Mouse (Mus musculus) inflammation-experienced regulatory T-cells, adult 6 months (primary cell): ENCODE results near the gene Wsb1. TPM values are rescaled to one million over a fixed set of nuclear protein-coding genes. Genes with fewer than 3 reads are reported as not detected.
"Not testable (repeated sequence)": the region's sequence is repeated elsewhere in the genome, so short reads cannot be mapped to it uniquely, and the experiment has no call there.

Experiments used
- ATAC-seq: one replicate; pipeline ENCODE4 v1.8.0; 2017
- polyA plus RNA-seq, 3 experiments: library from polyadenylated mRNA; unstranded; fragments of 100-300 nt; shearing (Covaris generic); gene quantifications; one replicate each; pipeline ENCODE4 v1.2.1; 2017

Gene Wsb1
- polyA plus RNA-seq, 3 experiments from 2014 or later = 76.6 to 101 (median 89.4) TPM

DNA sequence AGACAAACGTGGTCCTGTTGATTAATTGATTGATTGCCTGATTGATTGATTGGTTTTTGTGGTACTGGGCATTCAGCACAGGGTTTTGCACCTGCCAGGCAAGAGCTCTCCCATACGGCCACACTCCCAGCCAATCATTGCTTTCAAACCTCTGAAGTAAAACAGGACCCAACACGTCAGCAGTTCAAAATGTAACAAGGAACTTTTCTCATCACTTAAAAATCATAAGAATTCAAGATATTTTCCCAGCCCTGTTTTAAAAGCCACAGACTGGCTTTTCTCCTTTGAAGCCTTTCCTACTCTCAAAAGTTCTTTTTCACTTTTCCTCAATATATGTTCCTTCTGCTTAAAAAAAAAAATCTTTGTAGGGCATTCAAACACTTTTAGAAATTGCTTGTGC, 9.9 kb upstream of the Wsb1 start:
- no peak for ATAC-seq

DNA sequence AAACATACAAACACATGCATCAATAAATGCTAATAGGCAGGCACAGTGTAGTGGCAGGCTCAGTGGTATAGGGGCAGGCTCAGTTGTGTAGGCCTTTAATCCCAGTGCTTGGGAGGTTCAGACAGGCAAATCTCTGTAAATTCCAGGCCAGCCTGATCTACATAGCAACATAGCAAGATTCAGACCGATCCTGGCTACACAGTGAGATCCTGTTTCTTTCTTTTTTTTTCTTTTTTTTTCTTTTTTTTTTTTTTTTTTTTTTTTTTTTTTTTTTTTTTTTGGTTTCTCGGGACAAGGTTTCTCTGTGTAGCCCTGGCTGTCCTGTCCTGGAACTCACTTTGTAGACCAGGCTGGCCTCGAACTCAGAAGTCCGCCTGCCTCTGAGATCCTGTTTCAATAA, 5.7 kb upstream of the Wsb1 start:
- not testable (repeated sequence) for ATAC-seq

DNA sequence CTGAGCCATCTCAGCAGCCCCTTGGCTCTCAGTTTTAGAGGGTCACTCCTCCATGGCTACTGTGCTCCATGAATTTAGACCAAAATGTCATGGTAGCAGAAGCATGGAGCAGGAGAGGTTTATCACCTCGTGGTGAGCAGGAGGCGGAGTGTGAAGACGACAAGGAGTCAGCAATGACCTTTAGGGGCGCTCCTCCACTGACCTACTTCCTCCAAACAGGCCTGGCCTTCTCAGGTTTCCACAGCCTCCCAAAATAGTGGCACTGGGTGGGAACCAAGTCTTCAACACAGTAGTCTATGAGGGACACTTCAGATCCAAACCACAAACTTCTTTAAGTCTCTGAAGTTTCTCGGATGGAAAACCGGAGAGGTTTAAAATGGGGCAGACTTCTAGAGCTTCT, 4.3 kb upstream of the Wsb1 start:
- no peak for ATAC-seq

DNA sequence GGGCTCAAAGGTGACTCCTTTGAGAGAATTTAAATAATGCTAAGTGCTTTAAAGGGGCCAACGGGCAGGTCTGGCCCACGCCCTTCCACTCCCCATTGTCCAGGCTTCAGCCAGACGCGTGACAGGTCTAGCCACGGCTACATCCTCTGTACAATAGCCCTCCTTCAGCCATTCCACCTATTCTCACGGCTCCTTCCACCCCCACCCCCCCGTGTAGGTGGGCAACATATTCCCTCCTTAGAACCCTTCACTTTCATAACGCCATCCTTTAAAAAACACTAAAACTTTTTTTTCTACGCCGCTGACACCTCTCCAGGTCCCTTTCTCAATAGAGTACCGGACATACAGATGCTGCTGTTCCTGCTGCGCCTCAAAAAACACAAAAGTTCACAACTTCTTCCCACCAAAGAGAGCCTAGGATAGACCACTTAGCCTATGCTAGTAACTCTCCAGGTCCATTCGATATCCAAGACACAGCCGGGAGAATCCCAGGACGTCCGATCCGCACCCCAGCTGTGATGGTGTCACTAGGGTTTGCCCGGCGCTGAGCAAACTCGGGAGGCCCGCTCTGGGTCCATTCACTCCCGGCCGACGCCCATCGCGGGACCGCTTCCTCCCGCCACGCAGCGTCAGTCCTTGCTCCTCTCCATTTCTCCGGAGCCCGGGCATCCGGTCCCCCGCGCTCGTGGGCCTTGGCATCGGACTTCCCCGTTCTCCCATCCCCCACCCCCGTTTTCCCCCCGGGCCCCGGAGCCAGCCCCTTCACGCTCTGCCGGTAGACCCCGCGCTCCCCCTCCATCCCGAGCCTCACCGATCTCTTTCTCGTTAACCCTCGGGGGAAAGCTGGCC, 705 bp downstream of the Wsb1 start:
- peak; percentile 23 for ATAC-seq

DNA sequence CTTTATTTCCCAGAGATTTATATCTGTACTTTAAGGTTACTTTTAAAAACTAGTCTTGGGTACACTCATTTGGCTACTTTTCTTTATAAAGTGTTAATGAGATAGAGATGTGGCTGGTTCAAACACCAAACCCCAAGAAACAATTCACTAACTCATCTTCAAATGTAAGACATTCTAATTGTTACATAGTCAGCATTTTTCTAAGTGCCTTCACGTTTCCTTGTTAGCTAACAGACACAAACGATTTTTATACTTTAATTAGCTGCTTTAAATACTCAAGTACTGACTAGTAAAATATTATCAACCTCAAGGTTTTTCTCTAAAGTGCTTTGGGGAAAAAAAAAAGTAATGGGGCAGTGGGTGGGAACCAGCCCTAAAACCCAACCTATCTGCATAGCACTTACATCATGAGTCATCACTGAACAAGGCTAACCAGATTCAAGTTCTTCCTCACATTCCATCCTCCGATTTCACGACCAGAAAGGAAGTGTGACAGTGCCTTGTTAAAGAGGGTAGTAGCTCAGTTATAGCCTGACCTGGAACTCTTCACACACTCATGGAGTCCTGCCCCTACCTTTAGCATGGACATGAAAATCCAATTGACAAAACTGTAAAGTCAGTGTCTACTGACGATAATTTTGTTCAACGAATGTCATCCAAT, 1.5 kb downstream of the Wsb1 start:
- peak; percentile 37 for ATAC-seq

DNA sequence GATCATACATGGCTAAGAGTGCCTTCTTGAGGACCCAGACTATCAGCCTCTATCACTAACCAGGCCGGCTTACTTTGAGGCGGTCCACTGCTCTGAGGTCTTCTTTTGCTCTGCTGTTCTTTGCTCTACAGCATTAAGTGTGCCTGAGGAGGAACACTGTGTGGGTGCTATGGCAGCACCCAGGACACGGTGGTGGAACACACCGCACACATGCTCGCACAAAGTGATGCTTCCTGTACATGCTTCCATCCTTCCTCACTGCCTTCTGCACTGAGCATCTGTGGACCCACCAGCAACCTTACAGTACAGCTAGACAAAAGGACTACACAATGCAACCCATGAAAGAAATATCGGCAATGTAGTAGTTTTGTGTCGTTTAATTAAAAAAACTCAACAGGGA, 15.4 kb downstream of the Wsb1 start:
- no peak for ATAC-seq

DNA sequence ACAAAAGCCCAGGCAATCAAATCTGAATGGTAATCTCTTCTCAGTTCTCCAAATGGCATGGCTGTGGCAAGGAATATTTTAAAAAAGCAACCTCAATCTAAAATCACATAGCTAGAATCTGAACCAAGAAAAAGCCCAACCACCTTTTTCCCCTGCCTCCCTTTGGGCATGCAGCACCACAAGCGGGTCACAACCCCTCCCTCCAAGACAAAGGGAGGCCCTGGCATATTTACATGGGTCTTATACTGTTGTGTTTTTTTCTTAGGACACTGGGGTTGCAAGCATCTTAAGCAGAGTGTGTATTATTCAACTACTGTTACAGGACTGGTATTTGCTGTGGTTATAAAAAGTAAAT, 16.1 kb downstream of the Wsb1 start:
- ATAC-seq = no peak

DNA sequence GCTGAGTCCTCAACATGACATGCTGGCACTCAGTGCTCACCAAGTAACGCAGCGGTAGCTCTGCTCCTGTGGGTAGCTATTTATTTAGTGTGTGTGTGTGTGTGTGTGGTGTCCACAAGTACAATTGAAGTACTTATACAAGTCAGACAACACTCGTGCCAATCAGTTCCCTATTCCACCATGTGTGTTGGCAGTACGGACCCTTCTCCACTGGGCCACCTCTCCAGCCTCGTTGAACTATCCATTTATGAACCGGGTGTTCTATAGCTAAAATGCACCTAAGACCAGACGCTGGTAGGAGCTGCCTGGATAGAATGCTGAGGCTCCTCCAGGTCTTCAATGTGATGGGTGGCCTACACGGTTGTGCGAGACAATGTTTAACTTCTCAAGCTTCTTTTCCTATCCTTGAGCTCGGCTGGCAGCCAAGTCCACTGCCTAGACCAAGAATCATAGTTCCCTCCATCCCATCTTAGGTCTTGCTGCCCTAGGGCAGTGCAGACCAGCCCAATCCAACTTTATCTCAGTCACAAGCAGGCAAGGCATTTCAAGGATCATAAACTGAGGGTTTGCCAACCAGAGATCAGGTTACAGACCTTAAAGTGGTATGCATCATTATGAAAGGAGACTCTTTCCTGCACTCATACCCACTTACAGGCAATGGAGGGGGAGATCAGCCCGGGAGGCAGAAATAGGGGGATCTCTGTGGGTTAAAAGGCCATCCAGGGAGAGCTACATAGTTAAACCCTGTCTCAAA, 16.6 kb downstream of the Wsb1 start:
- no peak for ATAC-seq

DNA sequence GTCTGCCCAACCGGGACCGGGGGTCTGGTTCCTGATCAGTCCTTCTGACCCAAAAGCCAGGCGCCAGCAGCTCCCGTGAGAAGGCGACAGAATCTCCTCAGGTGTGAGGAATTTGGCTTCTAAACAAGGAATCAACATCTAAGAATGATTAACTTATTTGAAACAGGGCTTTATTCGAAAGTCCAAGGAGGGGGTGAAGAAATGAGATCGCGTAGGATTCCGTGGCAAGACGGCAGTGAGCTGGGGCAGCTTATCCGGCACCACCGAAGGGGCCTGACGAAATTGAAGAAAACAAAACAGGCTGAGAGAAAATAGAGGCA, 24.3 kb downstream of the Wsb1 start:
- no peak for ATAC-seq

DNA sequence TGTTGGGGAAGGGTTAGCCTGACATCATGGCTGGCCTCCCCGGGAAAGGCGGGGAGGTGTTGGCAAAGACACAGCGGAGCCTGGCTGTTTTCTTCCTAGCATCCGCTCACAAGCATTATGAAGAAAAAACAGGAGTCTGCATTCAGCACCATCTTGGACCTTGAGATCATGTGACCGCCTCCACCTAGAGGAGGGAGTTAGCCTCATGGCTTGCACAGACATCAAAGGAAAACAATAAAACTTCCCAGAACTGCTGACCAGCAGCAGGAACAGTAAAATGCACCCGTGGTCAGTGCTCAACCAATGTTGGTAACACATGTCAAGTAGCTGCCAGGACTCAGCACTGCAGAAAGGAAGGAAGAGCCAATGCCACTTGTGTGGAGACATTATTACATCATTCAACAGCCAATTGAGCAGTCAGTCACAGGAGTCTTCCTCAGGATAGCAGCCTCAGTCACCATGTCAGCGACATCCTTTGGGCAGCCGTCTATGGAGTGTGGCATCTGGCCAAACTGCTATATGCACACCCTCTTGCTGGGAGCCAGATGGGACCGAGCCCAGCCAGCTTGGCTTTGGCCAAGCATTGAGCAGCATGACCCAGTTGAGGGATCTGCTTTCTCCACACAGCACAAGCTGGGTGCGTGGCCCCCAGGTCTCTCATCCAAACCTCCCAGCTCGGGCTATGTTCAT, 24.8 kb downstream of the Wsb1 start:
- ATAC-seq = no peak

DNA sequence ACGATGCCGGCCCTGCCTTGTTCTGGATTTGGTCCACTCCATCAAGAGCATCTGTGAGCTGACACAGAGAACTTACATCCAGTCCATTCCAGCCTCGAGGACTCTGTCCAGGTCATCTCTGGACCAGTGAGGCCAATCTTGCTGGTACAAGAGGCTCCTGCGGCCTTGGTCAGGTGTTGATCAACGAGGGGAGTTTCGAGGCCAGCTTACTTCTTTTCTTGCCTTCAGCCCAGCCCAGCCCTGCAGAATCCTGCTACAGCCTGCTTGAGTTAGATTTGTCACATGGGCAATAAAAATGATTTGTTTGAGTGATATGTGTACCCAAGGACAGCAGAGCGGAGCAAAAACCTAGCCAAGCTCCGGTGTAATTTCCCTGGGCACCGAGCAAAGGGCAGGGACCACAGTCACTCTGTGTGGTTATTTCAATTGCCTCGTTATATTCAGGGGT, 25.4 kb downstream of the Wsb1 start:
- no peak for ATAC-seq

DNA sequence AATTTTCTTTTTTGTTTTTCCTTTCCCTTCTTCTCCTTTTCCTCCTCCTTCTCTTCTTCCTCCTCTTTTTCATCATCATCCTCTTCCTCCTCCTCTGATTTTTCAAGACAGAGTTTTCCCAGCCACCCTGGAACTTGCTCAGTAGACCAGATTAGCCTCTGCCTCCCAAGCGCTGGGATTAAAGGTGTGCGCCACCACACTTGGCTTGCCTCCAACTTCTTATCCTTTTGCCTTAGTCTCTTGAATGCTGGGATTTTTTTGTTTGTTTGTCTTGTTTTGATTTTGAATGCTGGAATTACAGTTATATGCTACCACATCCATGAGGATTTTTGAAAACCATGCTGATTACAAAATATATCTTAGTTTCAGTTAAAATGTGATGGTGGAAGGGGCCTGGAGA, 26.4 kb downstream of the Wsb1 start:
- no peak for ATAC-seq

DNA sequence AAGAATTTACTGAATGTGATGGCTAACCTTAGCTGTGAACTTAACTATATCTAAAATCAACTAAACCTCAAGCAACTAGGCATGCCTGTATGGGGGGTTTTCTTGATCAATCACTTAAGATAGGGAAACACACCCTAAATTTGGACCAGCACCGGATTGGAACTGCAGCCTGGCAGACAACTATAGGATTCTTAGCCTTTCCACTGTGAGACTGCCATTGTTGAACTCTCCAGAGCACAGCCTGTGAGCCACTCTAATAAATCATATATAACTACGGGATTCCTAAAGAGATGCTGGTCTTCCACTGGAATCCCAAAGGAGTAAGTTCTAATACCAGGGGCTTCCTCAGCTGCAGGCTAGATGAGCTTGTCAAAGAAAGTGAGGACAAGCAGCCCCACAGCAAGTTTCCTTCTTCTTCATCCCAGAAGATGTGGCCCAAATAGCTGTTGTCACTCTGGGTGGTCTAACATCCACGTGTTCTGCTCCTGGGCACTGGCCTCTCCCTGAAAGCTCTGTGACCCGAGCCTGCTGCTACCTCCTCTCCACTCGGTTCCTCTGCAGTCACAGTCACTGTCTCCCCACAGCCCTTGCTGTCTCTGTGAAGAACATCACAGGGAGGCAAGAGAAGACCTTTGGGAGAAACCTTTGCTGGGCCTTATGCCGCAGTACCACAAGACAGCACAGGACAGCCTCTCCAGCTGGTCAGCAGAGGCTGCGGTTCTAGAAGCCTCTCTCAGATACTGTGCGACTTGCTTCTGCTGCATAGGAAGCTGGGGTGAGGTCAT, 28.9 kb downstream of the Wsb1 start:
- no peak for ATAC-seq

DNA sequence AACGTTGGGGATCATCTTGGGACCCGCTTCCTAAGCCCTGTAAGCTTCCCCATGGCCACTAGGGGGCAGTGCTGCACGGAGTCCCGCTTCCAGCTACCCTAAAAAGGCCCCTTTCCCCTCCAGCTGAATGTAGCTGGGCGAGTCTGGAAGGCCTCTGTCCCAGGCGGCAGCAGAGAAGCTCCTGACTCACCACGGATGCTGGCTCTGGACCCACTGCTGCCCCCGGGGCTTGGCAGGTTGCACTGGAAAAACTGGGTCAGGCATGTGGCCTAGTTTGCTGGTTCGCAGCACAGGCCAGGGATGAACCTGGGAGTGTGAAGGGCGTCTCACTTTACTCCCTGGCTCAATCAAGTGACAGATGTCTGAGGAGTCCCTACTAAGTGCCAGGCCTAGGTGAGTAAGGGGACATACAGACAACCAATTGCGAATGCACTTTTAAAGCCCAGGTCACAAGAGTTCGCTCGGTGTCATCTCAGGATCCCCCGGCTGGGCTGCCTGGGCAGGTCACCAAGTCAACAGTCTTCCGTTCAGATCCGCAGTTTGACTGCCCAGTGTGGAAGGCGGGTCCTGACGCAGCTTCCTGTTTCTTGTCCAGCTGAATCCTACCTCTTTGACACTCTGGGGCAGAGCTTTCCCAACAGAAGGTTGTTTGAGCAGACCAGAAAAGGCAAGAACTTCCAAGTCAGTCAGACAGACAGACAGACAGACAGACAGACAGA, 29.8 kb downstream of the Wsb1 start:
- no peak for ATAC-seq

DNA sequence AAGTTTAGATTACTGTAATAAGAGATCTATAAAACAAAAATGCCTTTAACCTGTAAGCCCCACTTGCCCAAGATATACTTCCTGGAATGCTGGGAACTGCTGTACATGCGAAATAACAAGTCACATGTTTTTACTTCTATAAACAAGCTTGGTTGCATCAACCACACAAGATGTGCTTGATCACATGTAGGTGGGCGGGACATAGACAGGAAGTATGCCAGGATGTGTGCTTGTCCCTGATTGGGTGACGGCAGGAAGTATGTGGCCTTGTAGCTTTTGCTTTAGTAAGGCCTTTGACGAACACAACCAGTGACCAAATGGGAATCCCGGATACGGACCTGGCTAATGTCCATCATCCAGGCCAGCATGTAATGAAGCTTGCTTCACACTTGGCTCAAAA, 31.1 kb downstream of the Wsb1 start:
- no peak for ATAC-seq

DNA sequence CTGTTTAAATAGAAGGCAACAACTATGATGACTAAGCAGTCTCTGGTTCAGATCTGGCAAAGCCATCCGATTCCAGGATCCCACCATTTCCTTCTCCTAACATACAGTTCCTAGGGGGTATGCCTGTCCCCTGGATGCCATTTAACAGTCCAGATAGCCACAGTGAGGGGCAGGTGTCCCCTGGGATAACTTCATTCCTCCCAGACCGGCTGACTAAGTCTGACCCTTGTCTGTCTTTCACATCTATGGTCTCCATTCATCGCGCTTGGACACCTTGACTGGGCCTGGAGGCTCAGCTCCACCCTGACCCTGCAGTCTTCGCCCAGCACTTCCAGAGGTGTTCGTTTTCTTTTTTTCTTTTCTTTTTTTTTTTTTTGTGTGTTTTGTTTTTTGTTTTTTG, 31.8 kb downstream of the Wsb1 start:
- ATAC-seq = no peak

DNA sequence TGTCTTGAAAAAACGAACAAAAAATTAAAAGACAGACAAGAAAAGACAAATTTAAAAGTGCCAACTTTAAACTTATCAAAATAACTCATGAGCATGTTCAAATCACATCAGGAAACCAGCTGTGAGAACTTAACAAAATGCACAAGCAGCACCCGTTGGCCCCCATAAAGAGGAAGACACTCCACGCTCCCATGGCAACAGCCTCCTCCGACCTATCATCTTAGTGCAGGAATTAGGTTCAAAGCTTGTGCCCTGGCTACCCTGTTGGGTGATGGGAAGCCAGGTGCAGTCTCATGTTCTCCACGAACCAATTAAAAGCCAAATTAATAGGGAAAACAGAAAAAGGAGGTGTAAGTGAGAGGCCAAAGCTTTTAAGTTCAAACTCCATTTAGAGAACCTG, 32.8 kb downstream of the Wsb1 start:
- ATAC-seq = no peak

DNA sequence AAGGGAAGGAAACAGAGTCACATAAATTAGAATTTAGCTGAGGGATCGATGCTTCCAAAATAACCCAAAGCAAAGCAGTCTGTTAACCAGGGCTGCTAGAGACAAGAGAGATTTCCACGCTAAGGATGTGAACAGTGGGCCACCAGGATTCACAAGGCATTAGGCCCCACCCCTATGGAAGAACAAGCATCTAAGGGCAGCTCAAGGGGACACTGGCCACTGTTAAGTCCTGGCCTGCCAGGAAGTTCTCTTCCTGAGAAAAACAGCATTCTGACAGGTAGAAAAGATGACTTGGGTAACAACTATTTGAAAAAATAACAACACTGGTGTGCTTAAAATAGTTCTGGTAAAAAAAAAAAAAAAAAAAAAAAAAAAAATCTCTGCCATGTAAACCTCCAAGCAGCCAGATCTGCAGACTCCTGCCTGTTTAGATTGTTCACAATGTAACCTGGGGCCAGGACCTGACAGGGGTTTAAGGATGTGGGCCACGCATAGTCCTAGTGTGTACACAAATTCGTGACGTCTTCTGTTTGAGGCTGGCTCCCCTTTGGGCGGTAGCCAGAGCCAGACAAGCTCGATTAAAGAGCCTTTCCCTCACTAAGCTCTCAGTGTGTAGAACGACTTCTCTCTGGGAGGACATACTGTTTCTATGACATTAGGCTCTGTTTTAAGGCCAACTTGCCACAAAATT, 35.4 kb downstream of the Wsb1 start:
- no peak for ATAC-seq

DNA sequence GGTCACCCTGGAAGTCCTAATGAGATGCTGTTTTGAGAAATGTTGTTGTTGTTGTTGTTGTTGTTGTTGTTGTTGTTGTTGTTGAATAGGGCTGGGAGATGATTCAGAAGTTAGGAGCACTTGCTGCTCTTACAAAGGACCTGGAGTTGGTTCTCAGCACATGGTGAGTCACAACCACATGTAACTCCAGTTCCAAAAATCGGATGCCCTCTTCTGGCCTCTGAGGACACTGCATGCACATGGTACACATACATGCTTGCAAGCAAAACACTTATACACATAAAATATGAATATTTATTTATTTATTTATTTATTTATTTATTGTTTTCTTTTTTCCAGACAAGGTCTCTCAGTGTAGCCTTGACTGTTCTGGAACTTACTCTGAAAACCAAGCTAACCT, 36.4 kb downstream of the Wsb1 start:
- no peak for ATAC-seq

DNA sequence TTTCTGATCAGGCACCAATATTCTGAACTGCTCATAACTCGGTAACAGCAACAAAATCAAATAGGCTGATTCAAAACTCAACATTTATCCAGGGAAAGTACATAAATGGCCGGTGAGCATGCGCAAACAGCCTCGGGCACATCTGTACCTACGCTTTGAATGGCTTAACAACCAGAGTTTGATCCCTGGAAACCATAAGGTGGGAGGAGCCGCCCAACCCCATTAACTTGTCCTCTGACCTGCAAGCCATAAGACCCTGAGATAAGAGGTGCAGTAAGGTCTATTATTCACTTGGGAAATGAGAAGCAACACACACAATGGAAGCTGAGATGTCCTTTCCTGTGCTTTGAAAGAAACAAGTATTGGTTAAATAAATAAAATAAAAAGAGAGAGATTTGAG, 37.3 kb downstream of the Wsb1 start:
- no peak for ATAC-seq

DNA sequence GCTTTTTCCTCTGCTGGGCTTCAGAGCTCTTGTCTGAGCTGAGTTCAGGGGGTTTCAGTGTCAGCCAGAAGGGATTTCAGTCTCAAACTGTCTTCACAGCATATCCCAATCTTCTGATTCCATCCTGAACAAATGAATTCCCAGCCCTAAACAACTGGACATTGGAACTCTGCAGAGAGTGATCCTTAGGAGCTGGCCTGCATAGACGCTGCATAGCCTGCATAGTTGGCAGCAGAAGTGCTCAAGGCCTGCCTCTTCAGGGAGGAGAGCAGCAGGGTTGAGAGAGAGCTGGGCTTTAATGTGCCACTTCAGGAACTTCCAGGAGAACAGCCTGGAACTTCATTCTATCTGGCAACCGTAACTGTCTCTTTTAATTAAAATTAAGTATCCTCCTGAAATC, 38.9 kb downstream of the Wsb1 start:
- ATAC-seq = no peak
